Mouse (Mus musculus) gastrocnemius, postnatal 36 days (tissue): Measurements from ENCODE around the gene Kdm7a. TPM values are rescaled to one million over a fixed set of nuclear protein-coding genes. Genes with fewer than 3 reads are reported as not detected.

Experiments used
- DNase-seq, 2 experiments: peaks; one replicate each; pipeline ENCODE4 v3.0.0; 2022
- intact Hi-C: fragments of 180-260 bp; cut with DNase I; formaldehyde crosslinking; loops from one replicate; pipeline ENCODE4 v1.15.1; 2025
- total RNA-seq, 2 experiments: library from RNA; stranded (reverse); gene quantifications; 2 replicates each; pipeline ENCODE4 v1.2.3; 2021

Kdm7a gene
- total RNA-seq, 2 experiments from 2014 or later, result 19.8 to 20.3 TPM

DNA sequence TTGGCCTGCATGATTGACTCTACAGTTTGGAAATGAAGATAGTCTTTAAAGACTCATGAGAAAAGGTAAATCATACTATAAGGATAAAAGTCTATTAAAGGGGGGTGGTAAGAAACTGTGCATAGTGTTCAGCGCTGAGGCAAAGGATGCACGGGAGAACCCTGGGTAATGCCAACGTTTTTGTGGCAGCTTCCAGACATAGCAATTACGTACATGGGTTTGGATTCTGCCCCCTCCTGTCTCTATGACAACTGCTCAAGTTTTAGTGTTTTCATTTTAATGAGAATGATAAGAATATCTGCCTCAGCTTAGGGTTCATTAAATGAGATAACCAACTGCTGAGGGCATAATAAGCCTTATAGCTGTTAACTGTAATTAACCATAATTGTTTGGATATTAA lies 3.1 kb upstream of the Kdm7a start:
- intact Hi-C loops, result loop anchor here (5.0 kb wide), 1 partner anchor 133 kb away; no protein-coding TSS in a partner anchor
- no peak for DNase-seq

DNA sequence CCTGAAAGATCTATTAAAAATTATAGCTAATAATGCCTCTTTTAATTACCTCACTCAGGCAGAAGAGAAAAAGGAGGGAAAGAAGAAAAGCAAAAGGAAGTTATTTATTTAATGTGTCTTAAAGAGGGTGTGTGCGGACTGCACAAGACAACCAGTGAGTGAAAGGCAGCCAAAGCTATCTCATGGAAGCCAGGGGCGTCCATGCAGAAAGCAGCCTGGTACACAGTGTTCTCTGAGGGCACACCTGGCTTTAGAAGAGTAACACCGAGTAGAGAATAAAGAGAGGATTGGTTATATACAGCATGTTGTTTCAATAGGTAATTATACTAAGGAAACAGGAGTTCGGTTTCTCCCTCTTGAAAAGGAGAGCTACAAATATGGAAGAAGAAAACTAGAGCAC lies 1.6 kb upstream of the Kdm7a start:
- no peak for DNase-seq

DNA sequence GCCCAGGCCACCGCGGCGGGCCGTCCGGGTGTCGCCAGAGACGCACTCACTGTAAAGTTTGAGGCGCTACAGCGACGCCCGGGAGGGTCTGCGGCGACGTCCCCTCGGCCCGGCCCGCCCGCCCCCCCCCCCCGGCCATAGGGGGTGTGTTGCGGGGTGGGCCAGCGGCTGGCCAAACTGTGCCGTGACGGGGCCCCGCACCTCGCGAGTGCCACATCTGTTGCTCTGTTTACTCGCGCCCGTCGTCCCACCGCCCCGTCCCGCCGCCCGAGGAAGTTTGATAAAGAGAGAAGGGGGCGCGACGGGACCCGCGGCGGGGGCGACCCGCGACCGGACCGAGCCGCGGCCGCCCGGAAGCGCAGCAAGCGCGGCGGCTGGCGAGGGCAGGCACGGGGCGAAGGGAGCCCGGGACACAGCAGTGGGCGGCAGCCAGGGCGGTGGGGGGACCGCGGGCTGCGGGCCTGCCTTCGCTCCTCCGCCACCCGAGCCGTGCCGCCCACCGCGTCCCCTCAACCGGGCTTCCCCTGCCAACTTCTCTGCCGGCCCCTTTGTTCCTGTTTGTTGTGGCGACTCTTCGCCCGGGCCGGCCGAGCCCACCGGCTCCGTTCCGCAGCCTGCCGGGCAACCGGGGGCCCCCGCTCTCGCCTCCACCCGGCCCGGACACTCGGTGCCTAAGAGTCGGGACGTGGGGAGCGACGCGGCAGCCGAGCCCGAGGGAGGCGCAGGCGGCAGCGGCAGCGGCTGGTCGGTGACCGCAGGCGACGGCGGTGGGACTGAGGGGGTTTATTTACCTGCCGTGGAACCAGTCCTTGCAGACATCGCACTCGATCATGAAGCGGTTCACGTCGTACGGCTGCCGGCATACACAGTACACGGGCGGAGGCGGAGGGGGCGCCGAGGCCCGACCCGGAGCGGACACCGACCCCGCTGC lies 674 bp downstream of the Kdm7a start:
- peak; percentile 11 to 54 for DNase-seq
- intact Hi-C loops, result loop anchor here (2.0 to 5.0 kb wide), 2 partner anchors 113 to 136 kb away; no protein-coding TSS in a partner anchor

More for the DNA sequence above, 1.6 kb upstream of the Kdm7a start:
- intact Hi-C loops, result loop anchor here (5.0 kb wide), 1 partner anchor 134 kb away; no protein-coding TSS in a partner anchor

DNA sequence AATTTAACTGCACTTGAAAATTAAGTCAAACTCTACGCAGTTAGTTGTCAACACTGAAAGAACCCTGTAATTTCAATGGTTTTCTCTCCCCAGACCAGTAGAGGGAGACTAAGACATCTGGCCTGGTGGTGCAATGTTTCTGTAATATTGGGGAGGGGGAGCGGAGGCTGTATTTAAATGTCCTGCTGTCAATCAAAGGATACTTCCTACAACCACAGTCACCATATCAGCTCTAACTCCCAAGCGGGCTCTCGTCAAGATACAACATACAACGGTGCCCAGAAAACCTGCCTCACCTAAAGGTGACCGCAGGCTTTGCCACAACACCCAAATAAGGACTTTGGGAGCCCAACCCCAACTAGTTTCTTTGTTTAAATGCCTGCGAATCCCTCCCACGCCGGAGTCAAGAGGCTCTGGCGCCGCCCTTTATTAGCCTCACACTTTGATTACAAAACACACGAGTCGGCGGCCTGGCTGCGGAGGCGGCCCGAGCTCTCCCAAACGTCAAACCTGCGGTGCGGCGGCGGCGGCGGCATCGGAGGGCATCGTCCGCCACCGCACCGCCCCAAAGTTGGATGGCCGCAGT lies 1.4 kb downstream of the Kdm7a start:
- intact Hi-C loops, result loop anchor here (5.0 kb wide), 1 partner anchor 137 kb away; no protein-coding TSS in a partner anchor
- peak; percentile 63 to 67 for DNase-seq

DNA sequence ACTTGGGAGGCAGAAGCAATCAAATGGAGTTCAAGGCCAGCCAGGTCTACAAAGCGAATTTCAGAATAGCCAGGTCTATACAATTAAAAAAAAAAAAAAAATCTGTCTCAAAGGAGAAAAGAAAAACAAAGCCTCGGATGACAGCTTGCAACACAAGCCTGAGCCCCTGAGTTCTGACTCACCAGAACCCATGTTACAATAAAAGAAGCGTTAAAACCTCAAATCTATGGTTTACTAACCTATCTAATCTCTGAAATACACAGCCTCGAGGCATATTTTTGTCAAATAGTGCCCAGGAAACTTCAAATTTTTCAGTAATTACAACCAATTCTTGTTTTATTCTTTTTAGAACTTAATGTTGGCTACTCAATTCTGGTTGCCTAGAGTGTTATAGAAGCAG lies 2.1 kb downstream of the Kdm7a start:
- intact Hi-C loops, result no loop called here
- no peak for DNase-seq

DNA sequence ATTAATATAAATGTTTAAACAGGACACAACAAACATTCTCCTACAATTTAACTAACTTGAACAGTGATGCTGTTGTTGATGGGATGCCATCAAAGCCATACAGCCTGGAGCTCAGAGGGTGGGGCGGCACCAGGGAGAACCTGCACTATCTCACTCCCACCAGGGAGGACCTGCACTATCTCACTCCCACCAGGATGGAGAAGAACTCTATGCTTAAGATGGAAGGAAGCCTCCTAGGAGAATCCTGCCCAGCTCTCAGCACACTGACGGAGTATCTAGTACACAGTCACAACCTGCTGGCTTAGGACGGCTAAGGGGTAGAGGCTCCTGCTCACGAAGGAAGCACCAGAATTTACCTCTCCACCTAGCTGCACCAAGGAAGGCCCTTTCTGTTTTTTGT lies 3.4 kb downstream of the Kdm7a start:
- intact Hi-C loops, result no loop called here
- no peak for DNase-seq

DNA sequence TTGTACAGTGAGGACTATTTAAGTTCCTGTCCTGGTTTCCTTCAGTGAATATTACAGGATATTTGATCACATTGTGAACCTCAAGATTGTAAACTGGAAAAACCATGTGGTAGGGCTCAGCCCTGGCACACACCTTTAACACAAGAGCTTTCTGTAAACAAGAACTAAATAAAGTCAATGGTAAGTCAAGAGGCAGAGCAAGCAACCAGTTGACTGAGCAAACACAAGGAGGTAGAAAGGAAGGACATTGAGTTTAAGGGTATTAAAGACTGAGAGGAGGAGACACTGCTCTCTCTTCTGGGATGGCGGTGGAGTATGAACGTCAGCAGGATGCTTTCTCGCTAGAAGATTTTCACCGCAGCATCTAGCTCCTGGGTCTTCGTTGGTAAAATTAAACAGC lies 13.6 kb downstream of the Kdm7a start:
- no peak for DNase-seq
- intact Hi-C loops, result no loop called here

DNA sequence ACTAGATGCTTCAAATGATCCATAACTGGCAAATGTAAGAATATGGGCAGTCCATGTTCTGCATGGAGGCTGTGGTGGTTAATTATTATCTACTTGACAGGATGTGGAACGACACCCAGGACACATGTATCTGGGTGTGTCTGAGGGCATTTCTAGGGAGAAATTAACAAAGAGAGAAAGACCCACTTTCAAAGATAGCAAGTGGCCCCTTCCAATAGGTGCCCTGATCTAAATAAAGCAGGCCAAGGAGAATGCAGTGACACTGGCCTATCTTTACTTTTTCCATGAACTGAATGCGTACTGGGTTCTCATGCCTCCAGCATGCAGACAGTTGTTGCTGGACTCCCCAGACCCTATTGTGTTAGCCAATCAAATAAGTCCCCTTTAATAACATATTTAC lies 15.1 kb downstream of the Kdm7a start:
- intact Hi-C loops, result no loop called here
- DNase-seq, result no peak

DNA sequence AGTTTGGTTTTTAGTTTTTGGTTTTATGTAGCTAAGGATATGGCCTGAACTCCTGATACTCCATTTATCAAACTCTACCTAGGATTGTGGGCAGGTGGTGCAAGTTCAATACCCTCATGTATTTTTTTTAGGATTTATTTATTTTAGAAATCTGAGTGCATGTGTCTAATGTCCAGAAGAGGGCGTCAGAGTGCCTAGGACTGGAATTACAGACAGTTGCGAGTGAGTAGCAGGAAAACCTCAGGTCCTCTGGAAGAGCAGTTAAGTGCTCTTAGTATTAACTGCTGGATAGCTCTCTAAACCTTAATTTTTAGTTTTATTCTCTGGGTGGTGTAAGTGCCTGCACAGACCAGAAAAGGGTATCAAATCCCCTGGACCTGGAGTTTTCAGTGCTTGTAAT lies 19.4 kb downstream of the Kdm7a start:
- intact Hi-C loops, result loop anchor here (5.0 kb wide), 1 partner anchor 160 kb away; no protein-coding TSS in a partner anchor
- no peak for DNase-seq

DNA sequence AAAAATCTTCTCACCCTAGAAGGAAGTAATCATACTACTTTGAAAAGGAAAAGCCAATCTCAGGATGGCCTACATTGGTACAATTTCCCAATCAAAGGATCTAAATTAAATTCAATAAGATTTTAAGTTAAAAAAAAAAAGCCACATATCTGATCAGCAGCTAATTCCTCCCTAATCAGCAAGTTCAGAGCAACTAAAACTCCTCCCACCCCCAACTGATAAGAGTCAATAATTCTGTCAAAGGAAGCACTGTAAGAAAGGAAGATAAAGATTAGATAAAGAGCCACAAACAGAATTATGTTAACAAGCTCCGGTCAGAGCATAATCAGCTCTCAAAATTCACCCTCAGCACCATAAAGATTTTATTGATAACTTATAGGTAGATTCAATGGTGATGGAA lies 37.5 kb downstream of the Kdm7a start:
- no peak for DNase-seq
- intact Hi-C loops, result no loop called here

DNA sequence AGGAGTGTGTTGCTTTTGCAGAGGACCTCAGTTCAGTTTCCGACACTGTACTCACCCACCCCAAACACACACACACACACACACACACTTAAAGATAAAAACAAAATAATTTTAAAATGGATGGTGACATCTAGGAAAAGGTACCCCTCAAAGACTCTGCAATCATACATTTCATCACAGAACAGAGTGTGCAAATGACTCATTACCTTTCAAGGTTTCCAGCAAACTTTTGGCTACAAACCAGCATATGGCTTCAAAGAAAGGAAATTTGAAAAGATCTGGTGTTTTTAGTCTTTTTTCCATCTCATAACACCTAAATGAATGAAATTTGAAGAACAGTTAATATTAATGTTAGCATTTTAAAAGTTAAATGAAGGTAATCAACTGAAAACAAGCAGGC lies 41.7 kb downstream of the Kdm7a start:
- intact Hi-C loops, result no loop called here
- DNase-seq, result no peak

DNA sequence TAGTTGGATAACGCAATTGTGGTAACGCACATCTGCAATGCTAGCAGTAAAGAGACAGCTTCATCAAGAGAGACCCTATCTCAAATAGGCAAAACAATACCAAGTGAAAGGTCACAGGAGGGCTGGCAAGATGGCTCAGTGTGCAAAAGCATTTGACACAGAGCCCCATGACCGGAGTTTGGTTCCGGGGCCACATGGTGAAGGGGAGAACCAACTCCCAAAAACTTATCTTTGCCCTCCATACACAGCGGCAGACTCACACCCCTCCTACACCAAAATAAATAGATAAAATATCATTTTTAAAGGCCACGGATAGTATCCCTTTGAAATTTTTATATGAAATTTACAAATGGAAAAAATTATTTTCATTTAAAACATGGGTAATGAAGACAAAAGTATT lies 44.6 kb downstream of the Kdm7a start:
- intact Hi-C loops, result no loop called here
- DNase-seq, result no peak

DNA sequence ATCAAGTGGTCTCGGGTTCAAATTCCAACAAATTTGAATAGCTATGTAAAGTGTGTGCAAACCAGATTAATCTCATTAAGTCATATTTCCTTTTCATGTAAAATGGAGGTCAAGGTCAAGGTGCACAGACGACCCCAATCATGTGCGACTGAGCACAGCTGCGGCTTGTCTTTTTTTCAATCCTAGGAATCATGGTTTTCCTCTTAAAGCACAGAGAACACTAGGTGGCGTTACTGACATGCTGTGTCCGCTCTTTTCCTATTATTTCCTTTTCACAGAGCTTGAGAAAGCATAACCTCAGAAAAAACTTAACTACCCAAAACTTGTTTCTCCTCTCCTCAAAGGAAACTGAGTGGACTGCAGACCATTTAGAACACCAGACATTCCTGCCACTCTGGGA lies 60.5 kb downstream of the Kdm7a start:
- DNase-seq, result no peak
- intact Hi-C loops, result loop anchor here (5.0 kb wide), 1 partner anchor 196 kb away; no protein-coding TSS in a partner anchor

DNA sequence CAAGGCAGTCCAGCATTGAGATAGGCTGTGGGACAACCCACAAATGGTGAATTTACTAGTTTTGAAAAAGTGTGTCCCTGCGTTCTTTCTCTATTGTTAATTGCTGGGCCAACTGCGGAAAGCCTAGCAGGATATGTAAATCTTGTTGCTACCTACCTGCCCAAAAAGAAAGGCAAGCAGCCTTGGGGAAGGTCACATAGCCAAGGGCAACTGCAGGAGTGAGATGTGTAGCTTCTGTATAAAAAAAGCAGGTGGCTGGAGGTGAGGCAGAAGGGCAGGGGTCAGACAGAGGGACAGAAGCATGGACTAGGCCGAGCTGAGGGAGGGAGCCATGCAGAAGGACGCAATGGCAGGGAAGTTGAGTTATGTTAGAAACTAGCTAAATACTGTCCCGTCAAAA lies 74.0 kb downstream of the Kdm7a start:
- DNase-seq, result no peak
- intact Hi-C loops, result no loop called here

DNA sequence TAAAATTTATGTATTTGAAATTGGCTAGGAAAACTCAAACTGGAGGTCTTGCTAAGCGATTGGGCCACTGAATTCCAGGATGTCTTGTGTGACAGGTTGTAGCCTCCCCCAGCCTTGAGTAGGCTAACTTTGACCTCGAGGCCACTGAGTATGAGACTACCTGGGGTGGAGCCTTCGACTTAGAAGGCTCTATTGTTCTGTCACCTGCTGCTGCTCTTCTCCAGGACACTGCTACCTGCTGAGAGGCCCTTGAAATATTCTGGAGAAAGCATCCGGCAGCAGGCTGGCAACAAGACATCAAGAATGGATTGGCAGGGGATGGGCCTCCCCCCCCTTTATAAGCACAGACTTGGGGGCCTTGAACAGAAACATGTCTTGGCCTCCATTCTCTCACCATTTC lies 75.1 kb downstream of the Kdm7a start:
- intact Hi-C loops, result no loop called here
- DNase-seq, result no peak

DNA sequence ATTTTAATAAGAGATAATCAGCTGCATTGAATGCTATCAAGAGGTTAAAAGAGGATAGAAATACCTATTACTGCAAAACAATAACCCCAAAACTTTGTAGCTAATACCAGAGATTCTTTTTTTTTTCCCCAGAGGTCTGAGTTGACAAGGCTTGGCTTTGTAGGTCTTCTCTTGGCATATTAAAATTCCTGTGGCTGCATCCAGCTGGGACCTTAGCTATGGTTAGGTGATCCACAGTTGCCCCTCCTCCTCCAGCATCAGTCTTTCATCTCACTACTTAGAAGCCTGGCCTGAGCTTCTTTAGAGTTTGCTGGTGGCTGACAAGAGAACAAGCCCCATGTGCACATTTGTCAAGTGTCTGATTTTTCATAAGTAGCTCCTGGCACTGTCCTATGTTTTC lies 81.9 kb downstream of the Kdm7a start:
- DNase-seq, result no peak
- intact Hi-C loops, result no loop called here

DNA sequence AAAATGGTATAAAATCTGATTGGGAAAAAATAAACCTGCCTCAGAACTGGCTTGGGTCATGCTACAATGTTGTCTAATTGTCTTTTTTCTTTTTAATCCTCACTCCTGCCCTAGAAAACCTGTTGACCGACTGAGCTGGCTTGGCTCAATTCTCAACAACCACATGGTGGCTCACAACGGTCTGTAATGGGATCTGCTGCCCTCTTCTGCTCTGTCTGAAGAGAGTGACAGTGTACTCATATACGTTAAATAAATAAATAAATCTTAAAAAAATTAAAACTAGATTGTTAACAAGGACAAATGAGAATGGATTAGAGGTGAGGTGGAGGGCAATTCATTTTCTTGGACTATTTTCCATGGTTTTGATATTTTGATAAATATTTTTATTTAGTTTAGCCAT lies 85.9 kb downstream of the Kdm7a start:
- intact Hi-C loops, result no loop called here
- DNase-seq, result no peak

DNA sequence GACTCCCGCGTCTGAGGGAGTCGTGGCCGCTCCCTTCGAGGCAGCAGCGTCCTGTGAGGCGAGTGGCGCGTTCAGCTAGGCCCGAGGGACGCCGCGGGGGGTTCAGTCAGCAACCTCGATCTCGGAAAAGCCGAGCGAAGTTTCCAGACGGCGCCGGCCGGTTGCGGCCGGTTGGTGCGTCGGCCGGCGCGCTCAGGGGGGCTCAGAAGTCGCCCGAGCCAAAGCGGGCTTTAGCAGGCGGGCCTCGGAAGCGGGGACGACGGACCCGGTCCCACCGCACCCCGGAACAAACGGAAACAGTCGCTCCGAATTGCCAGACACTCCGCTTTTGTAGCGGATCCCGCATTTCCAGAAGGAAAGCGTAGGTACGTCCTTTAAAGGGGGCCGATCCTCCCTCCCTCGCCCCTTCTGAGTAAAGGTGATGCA lies 88.1 kb downstream of the Kdm7a start:
- peak in 1 of 2 experiments; percentile 4 for DNase-seq
- intact Hi-C loops, result no loop called here

DNA sequence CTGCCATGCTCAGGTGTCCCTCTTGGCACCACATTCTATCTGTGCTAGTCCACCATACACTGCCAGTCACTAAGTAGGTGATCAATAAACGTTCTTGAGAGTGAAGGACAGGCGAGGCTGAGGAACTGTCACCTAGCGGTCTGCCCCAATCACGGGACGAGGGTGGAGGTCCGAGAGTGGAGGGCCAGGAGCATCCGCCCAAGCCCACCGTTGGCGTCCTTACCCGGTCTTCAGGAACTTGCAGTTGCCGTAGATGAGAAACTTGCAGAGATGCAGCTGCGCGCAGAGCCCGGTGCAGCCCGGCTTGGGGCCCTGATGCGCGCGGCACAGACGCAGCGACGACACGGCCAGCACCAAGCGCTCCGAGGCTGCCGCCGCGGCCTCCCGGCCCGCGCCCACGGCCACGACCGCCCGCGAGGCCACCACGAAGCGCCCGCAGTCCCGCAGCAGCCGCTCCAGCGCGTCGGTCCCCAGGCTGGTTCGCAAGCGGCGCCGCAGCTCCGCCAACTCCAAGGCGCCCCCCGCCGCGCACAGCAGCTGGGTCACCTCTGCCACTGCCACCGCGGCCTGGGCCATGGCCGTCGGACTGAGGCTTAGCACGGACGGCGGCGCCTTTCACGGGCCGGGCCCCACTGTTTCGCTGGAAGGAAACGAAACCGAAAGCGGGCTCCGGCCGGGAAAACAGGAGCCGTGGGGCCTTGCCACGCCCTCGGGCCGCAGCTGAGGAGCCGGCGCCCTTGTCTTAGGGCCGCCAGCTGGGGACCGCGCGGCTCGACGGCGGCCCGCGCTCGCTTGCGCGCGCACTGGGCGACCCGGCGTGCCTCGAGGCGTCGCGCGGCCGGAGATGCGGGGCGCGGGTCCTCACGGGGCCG lies 88.8 kb downstream of the Kdm7a start, which contains the start of gene Parp12:
Parp12 (minus strand) TSS at position 766 of the 872 bp plus-strand sequence.
- DNase-seq, result peak; percentile 77 to 80
- intact Hi-C loops, result no loop called here

DNA sequence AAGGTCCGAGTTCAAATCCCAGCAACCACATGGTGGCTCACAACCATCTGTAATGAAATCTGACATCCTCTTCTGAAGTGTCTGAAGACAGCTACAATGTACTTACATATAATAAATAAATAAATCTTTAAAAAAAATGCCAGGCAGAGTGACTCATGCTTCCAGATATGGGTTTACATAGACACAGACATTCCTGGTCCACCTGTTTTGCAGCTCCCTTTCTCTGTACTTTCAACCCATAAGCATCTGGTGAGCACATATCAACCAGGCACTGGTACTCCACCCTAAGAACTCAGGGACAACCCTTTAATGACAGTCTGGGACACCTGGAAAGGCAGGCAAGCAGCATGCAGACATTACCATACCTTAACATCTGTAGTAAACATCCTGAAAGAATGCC lies 91.2 kb downstream of the Kdm7a start:
- no peak for DNase-seq
- intact Hi-C loops, result no loop called here

DNA sequence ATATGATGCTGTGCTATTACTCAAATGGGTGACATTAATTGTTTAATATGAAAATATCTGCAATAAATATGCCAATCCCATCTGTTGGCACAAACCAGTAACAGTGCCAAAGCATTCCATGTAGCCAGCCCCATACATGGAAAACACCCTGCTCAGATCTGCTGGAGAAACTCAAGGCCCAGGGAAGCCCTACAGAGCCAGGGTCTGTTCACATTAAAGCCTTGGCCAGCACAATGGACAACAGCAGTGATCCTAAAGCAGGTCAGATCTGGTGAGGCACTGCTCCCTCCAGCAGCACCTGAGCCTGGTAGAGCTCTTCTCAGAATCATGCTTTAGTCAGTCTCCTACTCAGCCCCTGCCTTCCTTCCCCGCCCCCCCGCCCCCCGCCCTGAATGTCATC lies 93.4 kb downstream of the Kdm7a start:
- no peak for DNase-seq
- intact Hi-C loops, result no loop called here
